Mouse (Mus musculus) lung, adult 18-20 months (tissue): Measurements from ENCODE around the gene Apba1.
A peak's percentile ranks its signal among the peaks of the same experiment; 100 is the strongest.

Source experiments
- DNase-seq, 2 experiments: peaks; one replicate each; pipeline ENCODE4 v3.0.0; 2022; ENCODE audit warnings: mixed read lengths in 2 of 2

The Apba1 gene

DNA sequence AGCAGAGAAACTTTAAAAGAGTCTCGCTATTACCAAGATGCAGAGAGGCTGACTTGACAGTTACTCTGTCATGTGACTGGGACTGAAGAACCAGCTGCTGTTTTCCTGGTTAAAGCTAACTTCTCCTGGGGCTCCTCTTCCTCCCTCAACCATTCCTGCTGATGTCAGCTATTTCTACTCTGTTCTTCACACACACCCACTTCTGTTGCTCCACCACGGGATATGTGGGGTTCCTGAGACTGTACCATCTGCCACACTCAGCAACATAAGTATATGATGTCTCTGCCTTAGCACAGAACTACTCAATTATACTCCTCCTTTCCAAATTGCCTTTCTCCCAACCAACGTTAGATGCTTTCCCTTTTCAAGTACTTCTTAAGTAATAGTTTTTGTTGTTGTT is 221.9 kb downstream of the Apba1 start:
- no peak for DNase-seq

DNA sequence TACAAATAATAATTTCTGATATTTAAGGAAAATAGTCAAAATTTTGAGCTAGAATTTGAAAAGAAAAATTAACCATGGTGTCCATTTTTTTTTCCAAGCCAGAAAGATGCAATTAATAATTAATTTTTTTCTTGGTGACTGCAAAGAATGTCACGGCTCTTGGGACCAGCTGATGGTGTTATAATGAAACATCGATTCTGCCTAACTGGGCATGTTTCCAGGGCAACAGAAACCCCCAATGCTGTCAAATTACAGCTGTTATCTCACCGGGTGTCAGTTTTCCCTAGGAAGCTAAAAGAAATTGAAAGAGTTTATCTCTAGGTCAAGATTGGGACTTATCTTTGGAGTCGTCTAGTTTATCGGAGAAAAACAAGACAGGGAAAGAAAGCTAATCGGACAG is 225.5 kb downstream of the Apba1 start:
- no peak for DNase-seq

DNA sequence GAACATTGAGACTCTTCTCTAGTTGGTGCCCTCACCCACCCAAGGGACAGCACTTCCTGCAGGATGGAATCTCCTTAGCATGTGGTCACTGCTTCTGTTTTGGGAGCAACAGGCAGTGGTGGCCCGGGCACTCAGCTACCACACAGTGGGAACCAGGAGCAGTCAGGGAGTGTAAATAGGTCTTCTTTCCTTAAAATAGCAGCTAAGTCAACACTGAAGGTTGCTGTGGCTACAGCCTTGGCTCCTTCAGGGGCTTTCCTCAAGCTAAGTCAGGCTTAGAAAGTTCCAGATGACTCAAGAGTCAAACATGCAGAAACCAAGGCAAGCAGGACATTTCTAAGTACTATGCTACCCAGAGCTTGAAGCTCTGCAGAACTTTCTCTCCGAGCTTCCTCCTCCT is 228.6 kb downstream of the Apba1 start:
- DNase-seq = peak in 1 of 2 experiments; percentile 44

DNA sequence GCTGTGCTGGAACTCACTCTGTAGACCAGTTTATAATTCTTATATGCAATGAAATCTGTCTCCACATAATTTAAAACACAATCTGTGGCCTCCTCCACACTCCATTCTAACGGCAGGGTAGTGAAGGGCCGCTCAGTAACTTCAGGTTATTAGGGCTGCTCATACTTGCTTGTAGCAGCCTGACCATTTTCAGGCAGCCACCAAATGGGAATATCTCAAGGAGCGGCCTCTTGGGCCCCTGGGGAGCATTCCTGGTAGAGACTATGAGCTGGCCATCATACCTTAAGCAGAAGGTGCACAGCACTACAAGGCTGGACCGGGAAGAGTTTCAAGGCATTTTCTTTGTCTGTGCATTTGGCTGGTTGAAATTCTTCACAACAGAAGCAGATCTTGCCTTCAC is 229.5 kb downstream of the Apba1 start:
- DNase-seq = no peak

DNA sequence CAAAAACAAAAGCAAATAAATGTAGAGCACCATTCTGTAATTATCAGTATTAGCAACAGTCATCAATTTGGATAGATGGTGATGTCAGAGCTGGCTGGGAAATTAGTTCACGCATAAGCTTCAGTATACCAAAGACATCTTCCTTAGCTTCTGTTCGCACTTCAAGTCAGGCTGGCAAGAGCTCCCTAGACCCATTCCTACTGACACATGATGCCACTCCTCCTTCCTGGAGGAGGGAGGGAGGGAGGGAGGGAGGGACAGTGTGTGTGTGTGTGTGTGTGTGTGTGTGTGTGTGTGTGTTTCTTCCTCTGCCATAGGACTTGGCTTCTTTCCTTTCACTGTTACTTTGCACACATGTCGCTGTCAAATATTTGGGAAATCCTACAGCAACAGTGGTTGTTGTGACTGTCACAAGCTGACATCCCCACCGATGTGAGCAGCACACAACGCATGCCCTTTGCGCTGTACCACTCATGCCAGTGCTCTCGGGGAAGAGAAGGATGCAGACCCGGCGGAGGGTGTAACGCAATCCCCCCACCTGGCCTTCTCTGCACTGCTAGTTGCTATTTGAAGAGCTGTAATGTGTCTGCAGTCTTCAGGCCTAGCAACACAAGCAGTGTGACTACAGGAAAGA is 237.2 kb downstream of the Apba1 start:
- no peak for DNase-seq
